Mouse (Mus musculus): ENCODE measurements around the gene Galnt2. TPM values are rescaled to one million over a fixed set of nuclear protein-coding genes. Genes with fewer than 3 reads are reported as not detected.

Galnt2 gene
- total and polyA plus RNA-seq, 3 experiments, result 18.6 to 27.3 (median 23.6) TPM

DNA sequence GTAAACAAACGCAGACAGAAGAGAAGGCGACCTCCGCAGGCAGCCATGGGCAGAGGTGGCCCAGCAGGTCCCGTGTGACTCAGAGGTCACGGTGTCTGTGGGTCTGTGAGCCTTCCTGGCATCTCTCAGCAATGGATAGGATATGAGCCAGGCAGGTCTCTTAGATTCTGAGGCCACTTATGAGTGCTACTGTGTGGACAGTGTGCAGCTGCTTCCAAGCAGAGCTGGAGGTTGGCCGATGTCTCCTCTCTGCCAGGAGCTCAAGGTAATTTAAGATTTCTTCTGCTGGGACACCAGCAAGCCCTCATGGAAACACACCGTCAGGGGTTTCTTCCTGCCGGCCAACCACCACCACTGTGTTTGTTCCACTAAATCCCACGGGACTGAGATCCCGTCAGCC lies 76.5 kb downstream of the Galnt2 start:
- Histone ChIP-seq H3K9me3 (replicated peaks; ENCODE audit: low read length) (no peaks in the 10 kb centered on the region), H3K27me3 (replicated peaks) (no peaks in the 10 kb centered on the region), H3K4me3 (replicated peaks in 1 of 3; ENCODE audit: low read depth in 2 of 3, low read length in 2 of 3, poor library complexity in 1 of 3) (no peak overlapping the region), H3K4me1 (ENCODE audit: control insufficient read depth in 1 of 2, insufficient read depth in 2 of 2) (peaks cover 0 to 27% of the 10 kb centered on the region in 2 experiments; a peak in 2 of 4 replicates), H3K36me3 (replicated peaks in 1 of 2; ENCODE audit: control insufficient read depth in 1 of 2, insufficient read depth in 1 of 2, low read length in 1 of 2) (peaks cover 14 to 90% of the 10 kb centered on the region in 2 experiments), H3K4me2 (ENCODE audit: insufficient read depth, low read depth, poor library complexity, severe bottlenecking) (no peak overlapping the region), H3K9ac (ENCODE audit: insufficient read depth, low read depth) (no peak overlapping the region), H3K27ac (ENCODE audit: insufficient read depth, low read depth) (no peak overlapping the region), H3K79me2 (replicated peaks; ENCODE audit: control insufficient read depth, extremely low read depth, insufficient read depth, poor library complexity, severe bottlenecking) (no peaks in the 10 kb centered on the region)
- DNase-seq (ENCODE audit: extremely low read depth), result no peak
- in situ Hi-C loops (cut with MboI; ENCODE audit: low pct_ligation_motif_present, low pct_unique_long_range_greater_than_20kb, low sequenced_read_pairs), result no loop called here
- dilution Hi-C loops (cut with MboI; ENCODE audit: extremely low pct_ligation_motif_present, extremely low pct_unique_long_range_greater_than_20kb, low sequenced_read_pairs), result no loop called here
- TF ChIP-seq SMC3 (IDR thresholded peaks at IDR 0.05; ENCODE audit: low read depth, low read length) (no peak), CHD2 (IDR thresholded peaks at IDR 0.05; ENCODE audit: low read length) (no peak), E2F4 (IDR thresholded peaks at IDR 0.05; ENCODE audit: insufficient replicate concordance, low read depth, low read length) (no peak), ZNF384 (IDR thresholded peaks at IDR 0.05; ENCODE audit: low read depth, low read length) (no peak), UBTF (IDR thresholded peaks at IDR 0.05; ENCODE audit: low read depth, low read length) (no peak), USF1 (IDR thresholded peaks at IDR 0.05; ENCODE audit: low read depth, low read length) (no peak), TBP (conservative IDR thresholded peaks at IDR 0.05; ENCODE audit: low read depth, low read length) (no peak), RAD21 (IDR thresholded peaks at IDR 0.05; ENCODE audit: low read depth, low read length) (no peak), ZKSCAN1 (IDR thresholded peaks at IDR 0.05; ENCODE audit: borderline replicate concordance, low read depth, low read length) (no peak), IRF4 (IDR thresholded peaks at IDR 0.05; ENCODE audit: low read depth, low read length) (no peak), POLR2AphosphoS2 (IDR thresholded peaks at IDR 0.05; ENCODE audit: low read depth, low read length) (no peak), MAFK (IDR thresholded peaks at IDR 0.05; ENCODE audit: insufficient replicate concordance, low read length) (no peak), EP300 (IDR thresholded peaks at IDR 0.05; ENCODE audit: low read length) (no peak)

DNA sequence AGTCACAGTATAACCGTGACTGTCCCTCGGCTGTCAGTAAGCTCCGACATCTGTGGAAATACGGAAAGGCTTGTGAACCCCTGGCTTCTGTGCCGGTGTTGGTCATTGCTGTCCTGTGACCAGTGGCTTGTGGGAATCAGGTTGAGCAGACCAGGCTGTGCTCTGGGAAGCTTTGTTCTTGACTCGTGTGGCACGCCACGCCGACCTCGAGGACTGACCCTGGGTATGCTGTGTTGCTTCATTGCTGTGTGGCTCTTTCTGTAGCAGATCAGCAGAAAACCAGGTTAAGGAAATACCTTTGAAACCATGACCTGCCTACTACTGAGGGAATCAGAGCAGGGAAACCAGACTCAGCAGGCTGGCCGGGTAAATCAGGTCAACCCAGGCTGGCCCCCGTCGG lies 79.3 kb downstream of the Galnt2 start:
- Histone ChIP-seq H3K9ac (ENCODE audit: insufficient read depth, low read depth) (no peak overlapping the region), H3K36me3 (replicated peaks in 1 of 2; ENCODE audit: control insufficient read depth in 1 of 2, insufficient read depth in 1 of 2, low read length in 1 of 2) (peaks cover 13 to 85% of the 10 kb centered on the region in 2 experiments), H3K9me3 (replicated peaks; ENCODE audit: low read length) (no peaks in the 10 kb centered on the region), H3K4me3 (replicated peaks in 1 of 3; ENCODE audit: low read depth in 2 of 3, low read length in 2 of 3, poor library complexity in 1 of 3) (no peak overlapping the region), H3K27me3 (replicated peaks) (no peaks in the 10 kb centered on the region), H3K79me2 (replicated peaks; ENCODE audit: control insufficient read depth, extremely low read depth, insufficient read depth, poor library complexity, severe bottlenecking) (no peaks in the 10 kb centered on the region), H3K27ac (ENCODE audit: insufficient read depth, low read depth) (no peak overlapping the region), H3K4me2 (ENCODE audit: insufficient read depth, low read depth, poor library complexity, severe bottlenecking) (no peak overlapping the region), H3K4me1 (ENCODE audit: control insufficient read depth in 1 of 2, insufficient read depth in 2 of 2) (peaks cover 0 to 26% of the 10 kb centered on the region in 2 experiments; a peak in 2 of 4 replicates)
- TF ChIP-seq NRF1 (IDR thresholded peaks at IDR 0.05; ENCODE audit: low read depth, low read length), result no peak
- no peak for TF ChIP-seq USF2 (conservative IDR thresholded peaks at IDR 0.05; ENCODE audit: low read depth, low read length)
- TF ChIP-seq ELF1 (IDR thresholded peaks at IDR 0.05; ENCODE audit: low read depth, low read length), result no peak
- TF ChIP-seq KAT2A (IDR thresholded peaks at IDR 0.05; ENCODE audit: insufficient replicate concordance, low read length), result no peak
- no peak for TF ChIP-seq MAZ (IDR thresholded peaks at IDR 0.05; ENCODE audit: low read depth, low read length)
- no peak for TF ChIP-seq JUN (IDR thresholded peaks at IDR 0.05; ENCODE audit: insufficient read depth, low read depth, low read length)
- no peak for TF ChIP-seq SMC3 (IDR thresholded peaks at IDR 0.05; ENCODE audit: low read depth, low read length)
- TF ChIP-seq ZMIZ1 (IDR thresholded peaks at IDR 0.05; ENCODE audit: low read depth, low read length), result no peak
- no peak for TF ChIP-seq UBTF (IDR thresholded peaks at IDR 0.05; ENCODE audit: low read depth, low read length)
- TF ChIP-seq EP300 (IDR thresholded peaks at IDR 0.05; ENCODE audit: low read length), result no peak
- no peak for TF ChIP-seq TCF12 (IDR thresholded peaks at IDR 0.05; ENCODE audit: low read depth, low read length)
- no peak for TF ChIP-seq MAFK (IDR thresholded peaks at IDR 0.05; ENCODE audit: insufficient replicate concordance, low read length)
- TF ChIP-seq BHLHE40 (IDR thresholded peaks at IDR 0.05; ENCODE audit: low read depth, low read length), result no peak
- no peak for DNase-seq (ENCODE audit: extremely low read depth)
- dilution Hi-C loops (cut with MboI; ENCODE audit: extremely low pct_ligation_motif_present, extremely low pct_unique_long_range_greater_than_20kb, low sequenced_read_pairs) (no loop called here), in situ Hi-C loops (cut with MboI; ENCODE audit: low pct_ligation_motif_present, low pct_unique_long_range_greater_than_20kb, low sequenced_read_pairs) (no loop called here)

Measured in CH12.LX (cell line).